Mouse (Mus musculus) monocyte, adult 5-6 weeks (primary cell): ENCODE measurements around the gene Qk. TPM values are rescaled to one million over a fixed set of nuclear protein-coding genes. Genes with fewer than 3 reads are reported as not detected.

ENCODE experiments used
- ATAC-seq: fragments of 153-309, 156-312 bp; replicated peaks from 2 replicates; pipeline ENCODE4 v1.8.0; 2017; ENCODE audit warnings: mild to moderate bottlenecking; ENCODE audit not compliant: low TSS enrichment, insufficient number of reproducible peaks, severe bottlenecking, poor library complexity, low FRiP score
- total RNA-seq: library from RNA; stranded (forward); fragments of 200-1000, 200-491, 200-594 nt; gene quantifications from 3 replicates; pipeline ENCODE4 v1.2.3, GENCODE M21; 2017

The Qk gene
- total RNA-seq, 1 experiment from 2014 or later, result 117 TPM

DNA sequence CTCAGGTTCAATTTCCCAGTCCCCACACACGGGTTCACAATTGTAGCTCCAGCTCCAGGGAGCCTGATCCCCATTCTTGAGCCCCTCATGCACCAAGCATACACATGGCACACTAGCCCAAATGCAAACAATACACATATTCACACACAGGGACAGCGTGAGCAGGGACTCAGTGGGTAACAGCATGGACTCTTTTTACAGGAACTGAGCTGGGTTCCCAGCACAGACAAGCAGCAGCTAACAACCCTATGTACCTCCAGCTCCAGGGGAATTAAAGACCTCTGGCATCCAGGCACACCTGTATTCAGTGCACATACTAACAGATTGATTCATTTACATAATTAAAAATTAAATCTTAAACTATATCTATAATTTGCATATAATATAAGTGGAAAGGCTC lies 34.9 kb downstream of the Qk start:
- no peak for ATAC-seq

GRCm38 (mm10) chr17:10279532-10279931 lies 40.1 kb downstream of the Qk start:
- no peak for ATAC-seq

GRCm38 (mm10) chr17:10269518-10269917 lies 50.1 kb downstream of the Qk start:
- ATAC-seq, result no peak

DNA sequence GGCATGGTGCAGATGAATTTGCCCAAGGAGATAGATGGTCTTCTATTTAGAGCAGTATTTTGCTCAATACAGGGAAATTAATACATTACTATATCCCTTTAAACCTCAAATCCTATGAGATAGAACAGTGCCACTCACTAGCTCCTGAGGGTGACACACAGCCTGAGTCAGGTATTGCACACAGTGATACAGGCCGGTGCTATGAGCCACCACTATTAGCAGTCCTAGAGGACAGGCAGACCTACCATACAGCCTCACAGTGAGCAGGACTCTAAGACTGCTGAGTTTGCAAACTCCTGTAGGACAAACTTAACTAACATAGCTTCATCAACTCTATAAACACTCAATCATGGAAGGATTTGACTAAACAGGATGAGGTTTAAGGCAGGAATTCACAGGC lies 51.2 kb downstream of the Qk start:
- ATAC-seq, result no peak

DNA sequence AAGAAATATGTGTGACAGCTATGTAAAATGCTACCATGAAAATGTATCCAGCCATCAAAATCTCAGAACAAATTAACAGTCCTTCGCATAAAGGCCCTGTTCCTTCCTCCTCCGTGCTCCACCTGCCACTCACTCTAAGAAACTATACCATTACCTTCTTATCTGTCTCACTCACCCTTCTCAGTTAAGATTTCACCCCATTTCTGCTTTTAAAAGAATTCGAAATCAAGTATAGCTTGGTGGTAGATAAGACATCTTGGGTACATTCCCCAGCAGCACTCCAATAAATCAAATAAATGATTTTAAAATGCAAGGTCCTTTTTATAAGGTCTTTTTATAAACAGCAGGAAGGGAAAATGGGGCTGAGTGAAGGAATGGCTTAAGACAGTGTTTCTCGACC lies 53.4 kb downstream of the Qk start:
- ATAC-seq, result no peak

DNA sequence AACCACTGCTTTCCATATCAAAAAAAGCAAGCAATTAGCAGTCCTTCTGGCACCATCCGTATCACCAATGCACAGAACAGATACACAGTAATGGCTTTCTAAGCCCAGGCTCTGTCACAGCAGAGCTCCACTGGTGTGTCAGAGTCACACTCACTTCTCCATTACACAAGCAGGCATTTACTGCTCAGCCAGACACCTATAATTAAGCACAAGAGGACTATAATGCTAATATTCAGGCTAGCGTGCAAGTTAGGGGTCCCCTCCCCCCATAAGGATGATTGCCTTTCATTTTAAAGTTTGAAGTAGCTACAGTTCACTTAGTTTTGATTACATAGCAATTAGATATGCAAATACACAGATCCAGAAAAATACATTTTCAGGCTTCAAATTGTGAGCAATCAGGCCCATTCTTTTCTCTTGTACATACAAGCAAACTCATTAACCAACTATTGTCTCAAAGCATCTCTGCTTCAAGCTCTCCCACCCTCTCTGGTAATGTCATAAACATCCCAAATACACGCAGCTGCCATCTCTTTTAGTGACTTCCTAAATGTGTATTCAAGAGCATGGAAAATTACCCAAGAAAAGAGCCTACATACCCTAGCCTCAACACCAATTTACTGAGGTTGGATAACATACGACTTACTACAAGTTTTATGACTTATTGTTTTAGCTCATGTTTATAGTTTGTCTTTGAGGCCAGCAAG lies 68.2 kb downstream of the Qk start:
- no peak for ATAC-seq

GRCm38 (mm10) chr17:10240081-10240480 lies 79.6 kb downstream of the Qk start:
- no peak for ATAC-seq

DNA sequence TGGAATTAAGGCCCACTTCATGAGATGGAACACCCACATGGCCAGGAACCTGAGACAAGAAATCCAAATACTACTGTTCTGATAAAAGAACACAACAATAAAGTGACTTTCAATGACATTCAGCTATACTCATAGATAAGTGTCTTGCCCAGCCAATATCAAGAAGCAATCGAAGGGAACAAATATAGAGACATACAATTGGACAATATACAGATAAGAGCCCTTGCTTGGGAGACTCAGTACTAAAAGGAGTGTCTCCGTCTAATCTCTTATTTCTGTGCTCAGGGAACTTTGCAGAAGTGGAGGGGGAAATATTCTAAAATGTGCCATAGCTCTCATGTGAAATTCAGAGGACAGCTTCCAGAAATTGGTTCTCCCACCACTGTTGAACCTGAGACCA lies 83.1 kb downstream of the Qk start:
- no peak for ATAC-seq

DNA sequence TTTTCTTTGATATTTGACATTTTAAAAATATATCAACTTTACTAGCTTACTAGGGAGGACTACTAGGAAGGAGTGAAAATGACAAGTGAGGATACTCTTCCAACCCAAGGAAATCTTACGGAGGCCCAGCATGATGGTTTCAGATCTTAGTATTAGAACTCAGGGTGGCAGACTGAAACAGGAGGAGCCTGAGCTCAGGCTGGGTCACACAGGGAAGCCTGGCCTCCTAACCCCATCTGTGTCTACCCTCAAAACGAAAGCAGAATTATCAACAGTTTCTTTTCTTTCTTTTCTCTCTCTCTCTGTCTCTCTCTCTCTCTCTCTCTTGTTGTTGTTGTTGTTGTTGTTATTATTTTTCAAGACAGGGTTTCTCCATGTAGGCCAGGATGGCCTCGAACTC lies 87.2 kb downstream of the Qk start:
- no peak for ATAC-seq

- ATAC-seq, result no peak
Measured at GRCm38 (mm10) chr17:10227798-10228538, 91.7 kb downstream of the Qk start.

GRCm38 (mm10) chr17:10216164-10216563 lies 103.5 kb downstream of the Qk start:
- no peak for ATAC-seq

DNA sequence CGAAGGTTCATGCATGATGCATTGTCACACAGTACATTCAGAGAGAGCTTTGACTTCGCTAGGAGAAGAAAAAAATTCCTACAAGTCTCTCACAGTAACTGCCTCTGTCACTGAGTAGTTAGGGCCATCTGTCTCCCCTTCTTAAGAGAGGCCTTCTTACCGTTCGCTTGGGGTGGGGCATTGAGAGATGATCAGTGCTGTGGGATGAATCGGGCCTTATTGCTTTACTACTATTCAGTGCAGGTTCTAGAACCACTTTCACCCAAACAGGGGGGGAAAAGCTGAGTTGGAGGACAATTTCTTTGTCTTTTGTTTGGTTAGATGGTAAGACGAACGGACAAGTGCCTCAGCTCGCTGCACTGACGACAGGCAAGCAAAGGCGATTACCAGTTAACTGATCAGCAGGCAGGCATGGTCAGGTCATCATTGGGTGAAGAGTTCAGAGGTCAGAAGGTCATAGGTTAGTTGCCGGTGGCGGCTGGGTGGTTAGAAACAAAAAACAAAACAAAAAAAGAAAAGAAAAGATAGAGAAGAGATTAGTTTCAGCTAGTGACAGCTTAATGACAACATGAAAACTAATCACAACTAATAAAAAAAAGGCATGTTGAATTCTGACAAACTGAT lies 110.4 kb downstream of the Qk start:
- no peak for ATAC-seq

GRCm38 (mm10) chr17:10198662-10199061 lies 121.0 kb downstream of the Qk start:
- ATAC-seq, result no peak

DNA sequence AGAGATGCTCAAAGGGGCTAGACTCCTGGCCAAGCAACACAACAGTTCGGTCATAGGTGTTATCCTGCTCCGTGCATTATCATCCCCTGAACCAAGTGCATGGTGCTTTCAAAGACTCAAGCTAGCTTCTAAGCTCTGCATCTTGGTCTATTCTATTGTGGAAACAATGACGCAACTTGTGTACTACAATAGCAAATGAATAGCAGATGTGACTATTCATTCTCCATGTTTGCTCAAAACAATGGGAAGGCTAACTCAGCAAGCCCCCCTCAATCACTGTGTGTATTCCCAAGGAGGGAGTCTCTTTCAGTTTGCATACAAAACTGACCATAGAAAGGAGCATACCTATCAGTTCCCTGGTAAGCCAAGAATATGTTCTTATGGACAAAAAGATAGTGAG lies 121.4 kb downstream of the Qk start:
- no peak for ATAC-seq

DNA sequence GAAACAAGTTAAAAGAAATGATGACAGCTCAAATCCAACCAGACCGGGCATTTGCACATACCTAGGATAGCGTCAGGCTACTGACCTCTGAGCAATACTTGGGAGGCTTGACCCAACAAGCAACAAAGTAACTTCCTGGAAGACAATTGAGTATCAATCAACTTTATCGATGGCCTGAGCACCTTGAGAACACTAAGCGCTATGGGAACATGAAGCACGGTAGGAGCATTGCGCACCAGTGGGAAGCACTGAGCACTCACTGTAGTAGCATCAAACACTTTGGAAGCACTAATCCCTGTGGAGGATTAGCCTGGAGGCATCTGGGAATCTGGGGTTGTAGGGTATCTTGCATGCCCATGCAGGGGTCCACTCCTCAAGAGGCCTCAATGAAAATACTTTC lies 124.0 kb downstream of the Qk start:
- no peak for ATAC-seq

GRCm38 (mm10) chr17:10190857-10191256 lies 128.8 kb downstream of the Qk start:
- ATAC-seq, result no peak

- ATAC-seq, result no peak
Measured at GRCm38 (mm10) chr17:10188481-10188880, 131.2 kb downstream of the Qk start.

DNA sequence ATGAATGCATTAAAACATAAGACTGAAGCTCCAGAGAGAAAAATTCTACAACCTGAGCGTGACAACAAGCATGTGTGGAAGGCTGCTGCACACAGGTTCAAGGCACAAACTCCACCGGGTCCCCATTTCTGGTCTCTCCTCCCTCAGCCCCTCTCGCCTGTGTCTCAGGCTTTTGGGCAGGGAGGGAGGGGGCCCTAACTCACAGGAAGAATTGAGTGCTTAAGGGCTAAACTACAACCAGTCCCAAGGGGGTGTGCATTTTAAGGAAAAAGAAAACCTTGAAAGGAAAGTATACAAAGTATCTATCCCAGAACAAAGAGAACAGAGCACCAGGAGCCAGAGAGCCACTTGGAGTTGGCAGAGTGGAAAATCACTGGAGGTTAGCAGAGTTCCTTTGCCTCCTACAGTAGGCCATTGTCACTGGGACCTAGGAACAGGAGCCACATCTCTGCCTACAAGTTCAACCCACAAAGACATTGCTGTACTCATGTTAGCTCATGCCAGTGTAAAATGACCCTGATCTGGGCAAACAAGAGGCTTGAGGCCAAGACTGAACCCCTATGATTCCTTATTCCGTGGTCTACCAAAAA lies 132.1 kb downstream of the Qk start:
- no peak for ATAC-seq

- ATAC-seq, result no peak
Measured at GRCm38 (mm10) chr17:10181761-10182160, 137.9 kb downstream of the Qk start.

DNA sequence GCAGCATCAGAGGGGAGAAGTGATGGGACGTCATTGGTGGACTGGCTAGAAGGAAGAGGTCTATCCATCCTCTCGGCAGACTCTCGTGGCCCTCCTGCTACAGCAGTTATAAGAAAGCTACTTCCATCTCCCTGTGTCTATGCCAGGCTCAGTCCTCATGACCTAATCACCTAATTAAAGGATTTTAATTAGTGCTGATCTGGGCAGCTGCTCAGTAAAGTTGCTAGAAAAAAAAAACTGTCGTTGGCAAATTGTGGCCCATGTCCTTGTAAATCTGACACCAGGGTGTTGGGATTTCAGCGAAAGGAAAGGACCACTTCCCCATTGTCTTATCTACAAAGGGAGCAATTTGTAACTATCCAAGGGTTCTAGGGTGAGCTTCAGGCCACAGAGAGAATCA lies 142.6 kb downstream of the Qk start:
- no peak for ATAC-seq
